Mouse (Mus musculus) midbrain, embryonic 15.5 days (tissue): Measurements from ENCODE around the gene Yrdc. TPM values are rescaled to one million over a fixed set of nuclear protein-coding genes. Genes with fewer than 3 reads are reported as not detected.

ENCODE experiments used
- ATAC-seq: fragments of 200-750 bp; cut with Nextera tagmentation; replicated peaks from 2 replicates; pipeline ENCODE4 v1.8.0; 2017; ENCODE audit warnings: moderate TSS enrichment
- H3K27ac ChIP-seq: fragments of 300-500 bp; sonication (generic); 2 replicates; pipeline ENCODE4 v1.5.1; 2015; ENCODE audit warnings: mild to moderate bottlenecking, inconsistent platforms
- H3K27me3 ChIP-seq: fragments of 300-500 bp; sonication (generic); replicated peaks from 2 replicates; pipeline ENCODE4 v1.6.1; 2015; ENCODE audit warnings: inconsistent platforms
- H3K36me3 ChIP-seq: fragments of 300-500 bp; sonication (generic); replicated peaks from 2 replicates; pipeline ENCODE4 v1.6.1; 2015; ENCODE audit warnings: inconsistent platforms
- H3K4me1 ChIP-seq: fragments of 300-500 bp; sonication (generic); 2 replicates; pipeline ENCODE4 v1.6.1; 2015; ENCODE audit warnings: inconsistent platforms
- H3K4me2 ChIP-seq: fragments of 300-500 bp; sonication (generic); 2 replicates; pipeline ENCODE4 v1.6.1; 2015; ENCODE audit warnings: inconsistent platforms, mild to moderate bottlenecking, moderate library complexity
- H3K4me3 ChIP-seq: fragments of 300-500 bp; sonication (generic); 2 replicates; pipeline ENCODE4 v1.5.1; 2015; ENCODE audit warnings: mild to moderate bottlenecking, inconsistent platforms
- H3K9ac ChIP-seq: fragments of 300-500 bp; sonication (generic); 2 replicates; pipeline ENCODE4 v1.6.1; 2015; ENCODE audit warnings: mild to moderate bottlenecking, inconsistent platforms
- H3K9me3 ChIP-seq: fragments of 300-500 bp; sonication (generic); 2 replicates; pipeline ENCODE4 v1.6.1; 2016; ENCODE audit warnings: inconsistent platforms
- WGBS: fragments of 180-500 bp; shearing (Covaris S2); methylation state at CpG from one replicate; pipeline ENCODE4 v1.1.7; 2015; ENCODE audit warnings: mixed read lengths; 5-methylcytosine and 5-hydroxymethylcytosine counted together
- polyA plus RNA-seq: library from polyadenylated mRNA; unstranded; fragments of >200 nt; fragmentation: Nextera tagmentation; extraction: Ambion mirVana; gene quantifications from 2 replicates; pipeline ENCODE4 v1.2.1, GENCODE M21; 2015

Yrdc gene
- 49.2 and 50.5 TPM in 2 replicates for polyA plus RNA-seq

GRCm38 (mm10) chr4:124850261-124850913, at the start of gene Yrdc:
TSS of gene Yrdc (plus strand) at chr4:124850679.
- Histone ChIP-seq H3K9me3 (no peaks in the 10 kb centered on the region), H3K9ac (peak within 1 kb of the TSS; percentile 83), H3K27me3 (no peaks in the 10 kb centered on the region), H3K27ac (peak within 1 kb of the TSS; percentile 95), H3K4me1 (peaks cover 45% of the 10 kb centered on the region), H3K4me3 (peak within 1 kb of the TSS; percentile 82), H3K36me3 (peaks cover 12% of the 10 kb centered on the region), H3K4me2 (peak within 1 kb of the TSS; percentile 86)
- peak; percentile 93 for ATAC-seq
- WGBS, result under 1% methylated on average over 86 of the region's 90 CpGs

GRCm38 (mm10) chr4:124801552-124802308, 48.7 kb upstream of the Yrdc start, which contains the start of gene Mtf1:
TSS of gene Mtf1 (plus strand) at chr4:124802104.
- peak; percentile 83 for ATAC-seq
- H3K27ac ChIP-seq, result peak within 1 kb of the TSS; percentile 96
- peak within 1 kb of the TSS; percentile 95 for H3K9ac ChIP-seq
- peaks cover 21% of the 10 kb centered on the region for H3K36me3 ChIP-seq
- peaks cover 16% of the 10 kb centered on the region for H3K4me1 ChIP-seq
- peak within 1 kb of the TSS; percentile 90 for H3K4me2 ChIP-seq
- no peaks in the 10 kb centered on the region for H3K9me3 ChIP-seq
- no peaks in the 10 kb centered on the region for H3K27me3 ChIP-seq
- WGBS, result 3% methylated on average over 21 of the region's 21 CpGs
- H3K4me3 ChIP-seq, result peak within 1 kb of the TSS; percentile 98

DNA sequence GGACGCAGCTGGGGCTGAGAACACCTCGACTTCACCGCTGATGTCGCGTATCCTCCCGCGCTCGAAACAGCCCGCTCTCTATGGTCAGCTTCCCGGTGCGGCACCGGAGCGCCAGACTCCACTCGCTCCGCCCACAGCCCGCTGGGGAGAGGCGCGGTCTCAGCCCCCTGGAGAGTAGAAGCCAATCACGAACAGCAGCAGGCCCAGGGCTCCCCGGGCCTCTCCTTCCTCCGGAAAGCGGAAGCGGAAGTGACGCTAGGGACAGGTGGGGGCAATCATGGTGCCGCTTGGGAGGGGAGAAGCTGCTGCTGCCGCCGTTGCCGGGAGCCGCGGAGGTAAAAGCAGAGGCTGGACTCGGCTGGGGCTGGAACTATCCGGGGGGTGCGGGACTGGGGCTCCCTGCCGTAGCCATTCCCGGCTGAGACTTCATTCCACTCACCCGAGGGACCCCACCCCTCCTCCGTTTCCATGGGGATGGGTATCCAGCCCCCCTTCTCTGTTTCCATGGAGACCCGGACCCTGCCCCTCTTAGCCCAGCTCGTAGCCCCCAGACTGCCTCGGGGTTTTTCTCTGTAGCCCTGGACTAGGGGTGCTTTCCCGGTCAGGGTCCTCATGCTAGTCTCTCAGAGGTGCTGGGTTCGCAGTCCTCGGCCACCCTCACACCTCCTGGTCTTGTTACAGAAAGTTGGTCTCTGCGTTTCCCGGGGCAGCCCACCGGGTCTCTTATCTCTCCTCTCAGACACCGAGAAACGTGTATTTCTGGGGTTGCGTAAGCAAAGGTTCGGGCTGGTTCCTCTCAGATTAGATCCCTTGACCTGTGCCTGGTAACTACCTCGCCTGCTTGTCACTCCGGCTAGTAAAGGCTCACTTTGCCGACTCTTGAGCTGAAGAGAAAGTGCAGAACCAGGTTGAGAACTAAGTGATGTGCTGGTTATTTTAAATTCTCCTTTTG, 47.9 kb upstream of the Yrdc start:
- Histone ChIP-seq H3K9ac (peak overlapping the region; percentile 95), H3K4me1 (peaks cover 18% of the 10 kb centered on the region), H3K36me3 (peaks cover 21% of the 10 kb centered on the region), H3K4me2 (peak overlapping the region; percentile 90), H3K27me3 (no peaks in the 10 kb centered on the region), H3K4me3 (peak overlapping the region; percentile 98), H3K9me3 (no peaks in the 10 kb centered on the region), H3K27ac (peak overlapping the region; percentile 96)
- WGBS, result 2% methylated on average over 53 of the region's 53 CpGs
- peak; percentile 99 for ATAC-seq

GRCm38 (mm10) chr4:124803406-124803805, 47.1 kb upstream of the Yrdc start:
- Histone ChIP-seq H3K9me3 (no peaks in the 10 kb centered on the region), H3K4me1 (peaks cover 26% of the 10 kb centered on the region), H3K4me3 (peak overlapping the region; percentile 98), H3K9ac (no peak overlapping the region), H3K4me2 (peak overlapping the region; percentile 90), H3K36me3 (peaks cover 19% of the 10 kb centered on the region), H3K27me3 (no peaks in the 10 kb centered on the region), H3K27ac (no peak overlapping the region)
- 81% methylated on average over 6 of the region's 6 CpGs for WGBS
- no peak for ATAC-seq

DNA sequence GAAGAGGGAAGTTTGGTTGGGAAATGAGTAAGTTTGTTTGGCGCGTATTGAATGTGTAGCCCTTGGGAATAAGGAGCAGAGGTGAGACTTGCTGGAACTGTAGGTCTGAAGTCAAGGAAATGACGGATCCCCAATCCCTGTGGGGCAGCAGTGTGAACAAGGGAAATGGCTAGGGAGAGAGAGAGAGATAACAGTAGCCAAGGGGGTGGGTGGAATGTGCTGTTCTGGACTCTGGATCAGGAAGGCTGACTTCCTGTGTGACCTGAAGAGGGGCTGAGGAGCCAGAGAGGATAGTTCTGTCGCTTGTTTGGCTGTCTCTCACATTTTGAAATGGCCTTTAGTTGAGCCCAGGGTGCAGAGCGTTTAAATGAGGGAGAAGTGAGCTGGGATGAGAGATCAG, 42.0 kb upstream of the Yrdc start:
- H3K27me3 ChIP-seq, result no peaks in the 10 kb centered on the region
- no peak for ATAC-seq
- H3K4me1 ChIP-seq, result peaks cover 27% of the 10 kb centered on the region
- no peak overlapping the region for H3K4me3 ChIP-seq
- no peak overlapping the region for H3K27ac ChIP-seq
- H3K9ac ChIP-seq, result no peak overlapping the region
- 89% methylated on average over 5 of the region's 5 CpGs for WGBS
- H3K4me2 ChIP-seq, result no peak overlapping the region
- H3K9me3 ChIP-seq, result no peaks in the 10 kb centered on the region
- peaks cover 13% of the 10 kb centered on the region; the same call in 1 of the 2 replicates for H3K36me3 ChIP-seq

DNA sequence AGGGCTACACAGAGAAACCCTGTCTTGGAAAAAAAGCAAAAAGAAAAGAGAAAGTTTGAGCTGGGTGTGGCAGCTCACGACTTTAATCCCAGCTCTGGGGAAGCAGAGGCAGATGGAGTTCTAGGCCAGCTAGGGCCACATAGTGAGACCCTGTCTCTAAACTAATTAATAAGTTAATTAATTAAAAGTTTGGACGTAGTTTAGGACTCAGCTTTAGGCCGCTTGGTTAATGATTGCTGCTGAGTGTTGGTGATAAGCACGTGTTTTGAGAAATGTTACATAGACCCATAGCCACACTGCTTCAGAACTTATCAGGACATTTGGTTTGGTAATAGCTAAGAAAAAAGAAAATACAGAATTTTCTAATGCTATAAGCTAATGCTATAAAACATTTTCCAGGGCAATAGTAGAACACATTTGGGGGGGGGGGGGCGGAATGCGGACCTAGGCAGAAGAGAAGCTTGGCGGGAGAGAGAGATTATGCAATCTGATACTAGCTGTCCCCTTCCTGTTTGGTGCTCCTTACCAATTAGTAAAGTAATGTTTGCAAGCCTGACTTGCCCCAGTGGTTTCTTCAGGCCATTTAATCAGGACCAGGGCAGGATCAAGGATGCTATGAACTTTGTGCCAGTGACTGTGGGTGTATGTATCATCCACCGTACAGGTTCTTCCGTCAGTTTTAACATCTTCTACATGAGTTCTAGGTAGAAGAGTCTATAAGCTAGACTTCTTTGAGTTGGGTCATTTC, 41.2 kb upstream of the Yrdc start:
- H3K4me2 ChIP-seq, result no peak overlapping the region
- H3K4me3 ChIP-seq, result no peak overlapping the region
- H3K4me1 ChIP-seq, result peaks cover 22% of the 10 kb centered on the region
- H3K9me3 ChIP-seq, result no peaks in the 10 kb centered on the region
- no peak for ATAC-seq
- no peaks in the 10 kb centered on the region for H3K27me3 ChIP-seq
- H3K9ac ChIP-seq, result no peak overlapping the region
- WGBS, result 91% methylated on average over 9 of the region's 9 CpGs
- no peak overlapping the region for H3K27ac ChIP-seq
- H3K36me3 ChIP-seq, result peaks cover 13% of the 10 kb centered on the region; the same call in 1 of the 2 replicates

- 93% methylated on average over 7 of the region's 7 CpGs for WGBS
- H3K36me3 ChIP-seq, result peaks cover 13% of the 10 kb centered on the region; the same call in 1 of the 2 replicates
Measured at GRCm38 (mm10) chr4:124810056-124810455, 40.4 kb upstream of the Yrdc start.

DNA sequence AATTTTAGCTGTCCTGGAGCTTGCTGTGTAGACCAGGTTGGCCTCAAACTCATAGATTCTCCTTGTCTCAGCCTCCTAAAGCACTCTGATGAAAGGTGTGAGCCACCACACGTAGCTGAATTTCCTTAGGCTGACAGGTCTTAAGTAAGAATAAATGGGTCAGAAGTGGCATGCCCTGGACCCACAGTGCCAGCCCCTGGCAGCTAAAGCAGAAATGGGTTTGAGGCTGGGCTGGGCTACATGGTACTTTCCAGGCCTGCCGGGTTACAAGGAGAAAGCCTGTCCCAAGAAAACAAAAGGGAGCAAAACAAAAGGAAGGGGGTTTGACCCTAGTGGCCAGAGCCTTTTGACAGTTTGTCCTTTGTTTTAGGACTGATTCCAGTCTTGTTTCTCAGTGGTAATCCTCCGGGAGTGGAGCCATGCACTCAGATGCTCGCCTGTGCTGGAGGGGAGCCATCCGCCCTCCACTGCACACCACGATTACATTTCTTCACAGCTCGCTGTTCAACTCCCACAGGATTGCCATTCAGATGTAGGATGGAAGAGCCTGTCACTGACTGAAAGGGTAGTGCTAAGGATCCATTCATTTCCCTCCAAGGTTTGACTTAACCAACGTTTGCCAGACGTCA, 39.0 kb upstream of the Yrdc start:
- no peak for ATAC-seq
- 18% methylated on average over 9 of the region's 9 CpGs for WGBS
- no peak overlapping the region for H3K9ac ChIP-seq
- no peaks in the 10 kb centered on the region for H3K9me3 ChIP-seq
- no peaks in the 10 kb centered on the region for H3K27me3 ChIP-seq
- H3K4me2 ChIP-seq, result no peak overlapping the region
- 0 out of 2 replicates have a peak overlapping the region, but pooled peaks have one; percentile 6 for H3K27ac ChIP-seq
- H3K36me3 ChIP-seq, result peaks cover 3% of the 10 kb centered on the region; the same call in 1 of the 2 replicates
- peaks cover 22% of the 10 kb centered on the region for H3K4me1 ChIP-seq
- no peak overlapping the region for H3K4me3 ChIP-seq

More at GRCm38 (mm10) chr4:124810056-124810455, 40.4 kb upstream of the Yrdc start:
- Histone ChIP-seq H3K4me1 (peaks cover 22% of the 10 kb centered on the region), H3K9me3 (no peaks in the 10 kb centered on the region), H3K27me3 (no peaks in the 10 kb centered on the region), H3K4me3 (no peak overlapping the region), H3K4me2 (no peak overlapping the region), H3K27ac (no peak overlapping the region), H3K9ac (no peak overlapping the region)
- no peak for ATAC-seq

GRCm38 (mm10) chr4:124815901-124816300, 34.6 kb upstream of the Yrdc start:
- H3K27me3 ChIP-seq, result no peaks in the 10 kb centered on the region
- H3K9ac ChIP-seq, result no peak overlapping the region
- H3K4me3 ChIP-seq, result no peak overlapping the region
- H3K27ac ChIP-seq, result no peak overlapping the region
- no peak for ATAC-seq
- 96% methylated on average over 11 of the region's 11 CpGs for WGBS
- peaks cover 11% of the 10 kb centered on the region; the same call in 1 of the 2 replicates for H3K4me1 ChIP-seq
- no peaks in the 10 kb centered on the region for H3K9me3 ChIP-seq
- H3K4me2 ChIP-seq, result no peak overlapping the region
- H3K36me3 ChIP-seq, result 0 out of 2 replicates have a peak, but pooled peaks cover 3% of the 10 kb centered on the region

GRCm38 (mm10) chr4:124817803-124818202, 32.7 kb upstream of the Yrdc start:
- H3K4me3 ChIP-seq, result no peak overlapping the region
- H3K4me1 ChIP-seq, result peaks cover 3% of the 10 kb centered on the region; the same call in 1 of the 2 replicates
- no peak overlapping the region for H3K9ac ChIP-seq
- H3K9me3 ChIP-seq, result no peaks in the 10 kb centered on the region
- ATAC-seq, result no peak
- WGBS, result 10% methylated on average over 6 of the region's 6 CpGs
- no peak overlapping the region for H3K27ac ChIP-seq
- peaks cover 12% of the 10 kb centered on the region for H3K36me3 ChIP-seq
- H3K27me3 ChIP-seq, result no peaks in the 10 kb centered on the region
- H3K4me2 ChIP-seq, result no peak overlapping the region

GRCm38 (mm10) chr4:124818832-124819231, 31.6 kb upstream of the Yrdc start:
- ATAC-seq, result no peak
- no peaks in the 10 kb centered on the region for H3K27me3 ChIP-seq
- H3K4me3 ChIP-seq, result no peak overlapping the region
- no peak overlapping the region for H3K9ac ChIP-seq
- H3K36me3 ChIP-seq, result peaks cover 16% of the 10 kb centered on the region
- H3K27ac ChIP-seq, result no peak overlapping the region
- H3K4me1 ChIP-seq, result peaks cover 3% of the 10 kb centered on the region; the same call in 1 of the 2 replicates
- H3K9me3 ChIP-seq, result no peaks in the 10 kb centered on the region
- H3K4me2 ChIP-seq, result no peak overlapping the region
- 98% methylated on average over 4 of the region's 4 CpGs for WGBS
